Mouse (Mus musculus): ENCODE measurements around the gene Gm49318.

DNA sequence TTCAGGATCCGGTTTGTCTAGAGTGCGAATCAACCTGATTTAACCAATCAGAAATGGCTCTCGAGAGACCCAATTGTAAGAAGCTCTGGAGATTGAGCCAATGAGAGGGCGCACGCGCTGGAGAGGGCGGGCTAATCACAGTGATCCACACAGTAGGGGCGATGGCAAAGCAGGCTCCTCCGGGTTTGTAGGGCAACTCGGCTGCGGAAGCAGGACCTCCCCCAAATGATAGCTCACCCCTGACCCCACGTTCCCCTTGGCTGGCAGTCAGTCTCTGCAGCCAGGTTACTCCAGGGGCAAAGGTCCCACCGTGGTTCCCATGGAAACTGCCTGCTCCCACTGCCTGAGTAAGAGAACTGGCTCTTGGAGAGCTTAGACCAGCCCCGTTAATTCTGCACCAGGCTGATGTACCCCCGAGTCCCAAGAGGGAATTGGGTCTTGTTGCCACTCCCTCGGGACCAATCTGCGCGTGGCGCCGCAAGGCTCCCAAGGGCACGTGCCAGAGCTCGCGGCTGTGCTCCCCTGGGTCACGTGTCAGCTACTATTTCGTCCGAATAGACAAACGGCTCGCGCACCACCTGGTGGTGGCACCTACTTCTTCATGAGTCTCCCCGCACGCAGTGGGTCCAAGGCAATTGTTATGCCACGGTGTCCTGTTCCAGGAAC is 16.5 kb downstream of the Gm49318 start:
- TF ChIP-seq CTCF (IDR thresholded peaks at IDR 0.05; ENCODE audit: borderline replicate concordance, extremely low read depth, insufficient read depth, insufficient read length) (peak; percentile 69), POLR2A (IDR thresholded peaks at IDR 0.05; ENCODE audit: borderline replicate concordance, extremely low read depth, insufficient read depth, insufficient read length, poor library complexity, severe bottlenecking) (no peak)

Measured in brain, embryonic 14.5 days (tissue).